In genomic region chr5:99630087-99630486, GRCm38 (mm10) we compare ENCODE assay signal across 9 mouse cellular contexts.
DNase-seq lines count a peak whose midpoint lies in the region; ATAC-seq and TF ChIP-seq lines count a peak whose summit lies in the region.
"Had no signal": no experiment of that assay in that cellular context is flagged by ENCODE, and none has a peak within 500 bp of the region (broad histone marks: within the 10 kb centered on the region; RNA-seq: fewer than 3 reads in every experiment).

No protein-coding gene starts in this region.

- TF ChIP-seq CTCF in gastrocnemius, adult 2 months (IDR thresholded peaks at IDR 0.05): peak; percentile 40
- peak; percentile 66; the same call in 1 of the 2 replicates for TF ChIP-seq CTCF in testis, adult 2 months (IDR thresholded peaks at IDR 0.05; ENCODE audit: control insufficient read depth, insufficient read depth, insufficient replicate concordance, low read depth, low read length)

- H3K4me3 ChIP-seq in gastrocnemius, adult 2 months: no peak overlapping the region
- no peak overlapping the region for H3K4me3 ChIP-seq in testis, adult 2 months (ENCODE audit: control insufficient read depth, low read depth, low read length)
- H3K4me3 ChIP-seq: liver, embryonic 15.5 days had no signal

- DNase-seq in gastrocnemius, adult 2 months: no peak
- no peak for DNase-seq in gastrocnemius, adult 8-10 months (ENCODE audit: low spot score in 2 of 2)
- DNase-seq in testis, postnatal 14 days (ENCODE audit: low spot score): no peak
- no peak for DNase-seq in adipocyte (ENCODE audit: low spot score)
- no peak for DNase-seq in gastrocnemius, postnatal 36 days

- peak; percentile 54 to 63; a peak in 3 of 4 replicates for ATAC-seq in hematopoietic stem cell, adult 5-6 weeks (replicated peaks in 1 of 2; ENCODE audit: insufficient read depth in 1 of 2, low FRiP score in 2 of 2, low TSS enrichment in 1 of 2, low read depth in 1 of 2, poor library complexity in 2 of 2, severe bottlenecking in 2 of 2)
- ATAC-seq in neutrophil, adult 5-6 weeks (ENCODE audit: extremely low read depth, insufficient number of reproducible peaks, low FRiP score, poor library complexity, severe bottlenecking): 0 out of 2 replicates have a peak, but pooled peaks have one; percentile 33

- no peaks in the 10 kb centered on the region; the same call in 1 of the 2 replicates for H3K4me1 ChIP-seq in testis, adult 2 months (ENCODE audit: control insufficient read depth, insufficient read depth, low read length)

- H3K27ac ChIP-seq in gastrocnemius, adult 2 months: no peak overlapping the region
- H3K27ac ChIP-seq in testis, adult 2 months (ENCODE audit: control insufficient read depth, insufficient read depth, low read depth, low read length): no peak overlapping the region
- H3K27ac ChIP-seq: liver, embryonic 15.5 days had no signal

- no peaks in the 10 kb centered on the region for H3K36me3 ChIP-seq in testis, adult 2 months (ENCODE audit: control insufficient read depth, insufficient read depth, low read length)
- H3K36me3 ChIP-seq: liver, embryonic 15.5 days had no signal

- intact Hi-C loops in gastrocnemius, adult 2 months (cut with DNase I): no loop called here
- intact Hi-C loops in gastrocnemius, postnatal 36 days (cut with DNase I): no loop called here

- no peaks in the 10 kb centered on the region for H3K27me3 ChIP-seq in testis, adult 2 months (ENCODE audit: control insufficient read depth, insufficient read depth, low read length)
- H3K27me3 ChIP-seq: liver, embryonic 15.5 days had no signal

- TF ChIP-seq POLR2A in testis, adult 2 months (IDR thresholded peaks at IDR 0.05; ENCODE audit: control insufficient read depth, low read depth, low read length): no peak
